9 mouse cellular contexts compared by ENCODE assay signal in the genomic region with DNA sequence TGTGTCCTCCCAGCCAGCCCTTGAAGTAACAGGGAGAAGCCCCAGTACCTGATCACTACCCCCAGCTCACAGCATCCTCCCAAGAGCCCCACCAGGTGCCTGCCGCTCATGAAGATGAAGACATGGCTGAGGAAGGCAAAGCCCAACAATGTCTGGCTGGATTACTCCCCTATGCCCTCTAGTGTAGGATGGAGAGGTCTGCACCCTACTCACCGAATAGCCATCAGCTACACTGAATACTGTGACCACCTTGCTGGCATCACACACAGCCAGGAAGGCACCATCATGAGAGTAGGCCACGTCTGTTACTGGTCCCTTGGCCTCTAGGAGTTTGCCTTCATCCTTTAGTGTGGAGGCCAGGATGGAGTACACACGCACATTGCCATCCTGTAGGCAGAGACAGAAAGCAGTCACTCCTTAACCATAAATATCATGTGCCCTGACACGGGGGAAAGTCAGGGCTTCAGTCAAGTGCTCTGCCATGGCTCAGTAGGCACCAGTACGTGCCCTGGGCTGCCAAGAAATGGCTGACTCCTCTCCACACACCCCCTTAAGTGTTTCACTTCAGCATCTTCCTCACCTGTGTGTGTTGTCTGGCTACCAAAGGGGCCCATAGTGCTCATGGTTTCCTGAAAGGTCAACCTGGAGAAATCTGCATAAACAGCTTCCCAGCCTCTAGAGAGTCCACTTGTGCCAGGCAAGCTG. TPM values are rescaled to one million over a fixed set of nuclear protein-coding genes. Genes with fewer than 3 reads are reported as not detected.
DNase-seq lines count a peak whose midpoint lies in the region; ATAC-seq and TF ChIP-seq lines count a peak whose summit lies in the region.
"Had no signal": no experiment of that assay in that cellular context is flagged by ENCODE, and none has a peak within 500 bp of the region (broad histone marks: within the 10 kb centered on the region; RNA-seq: fewer than 3 reads in every experiment).

No protein-coding gene starts in this region.

- no peak overlapping the region for H3K27ac ChIP-seq in layer of hippocampus, adult 2 months
- H3K27ac ChIP-seq in cortical plate, adult 2 months (ENCODE audit: insufficient read depth, low read length): no peak overlapping the region
- H3K27ac ChIP-seq in limb, embryonic 13.5 days: no peak overlapping the region
- H3K27ac ChIP-seq: midbrain, embryonic 12.5 days had no signal

- no peak overlapping the region for H3K9ac ChIP-seq in limb, embryonic 13.5 days
- H3K9ac ChIP-seq: midbrain, embryonic 12.5 days had no signal

- TF ChIP-seq POLR2A in cortical plate, adult 2 months (IDR thresholded peaks at IDR 0.05; ENCODE audit: extremely low read depth, insufficient read depth, low read length): no peak

- no peak overlapping the region for H3K4me2 ChIP-seq in limb, embryonic 13.5 days (replicated peaks)
- H3K4me2 ChIP-seq: midbrain, embryonic 12.5 days had no signal

- H3K9me3 ChIP-seq in limb, embryonic 13.5 days: no peaks in the 10 kb centered on the region
- H3K9me3 ChIP-seq: midbrain, embryonic 12.5 days had no signal

- 0 out of 2 replicates have a peak, but pooled peaks have one; percentile 49 for ATAC-seq in limb, embryonic 13.5 days (ENCODE audit: low FRiP score, low read depth)

- WGBS in limb, embryonic 13.5 days: 82% methylated on average over 6 of the region's 6 CpGs

- H3K4me1 ChIP-seq in cortical plate, adult 2 months (ENCODE audit: control insufficient read depth, insufficient read depth, low read length): 0 out of 2 replicates have a peak, but pooled peaks cover 1% of the 10 kb centered on the region
- no peaks in the 10 kb centered on the region for H3K4me1 ChIP-seq in limb, embryonic 13.5 days
- H3K4me1 ChIP-seq: midbrain, embryonic 12.5 days had no signal

- H3K27me3 ChIP-seq in limb, embryonic 13.5 days: no peaks in the 10 kb centered on the region
- H3K27me3 ChIP-seq: midbrain, embryonic 12.5 days had no signal

- no peak overlapping the region for H3K4me3 ChIP-seq in layer of hippocampus, adult 2 months
- H3K4me3 ChIP-seq in cortical plate, adult 2 months (ENCODE audit: insufficient read depth, low read length): no peak overlapping the region
- no peak overlapping the region for H3K4me3 ChIP-seq in limb, embryonic 13.5 days
- H3K4me3 ChIP-seq: midbrain, embryonic 12.5 days had no signal

- H3K36me3 ChIP-seq in limb, embryonic 13.5 days: peaks cover 98% of the 10 kb centered on the region

- peak; percentile 81 for TF ChIP-seq CTCF in layer of hippocampus, adult 2 months (conservative IDR thresholded peaks at IDR 0.05)
- TF ChIP-seq CTCF in cortical plate, adult 2 months (IDR thresholded peaks at IDR 0.05; ENCODE audit: extremely low read depth, insufficient read depth, low read length): peak; percentile 62

- DNase-seq in layer of hippocampus, adult 2 months (ENCODE audit: low spot score in 2 of 2): no peak
- no peak for DNase-seq in layer of hippocampus, postnatal 14 days (ENCODE audit: low spot score in 2 of 2)
- DNase-seq in retina, postnatal 1 day: peak; percentile 54
- no peak for DNase-seq in Muller cell, postnatal 12 days (ENCODE audit: inconsistent ontology term)
- no peak for DNase-seq in spleen, postnatal 14 days (ENCODE audit: low spot score in 2 of 2)
- no peak for DNase-seq in adrenal gland, adult 2 months

RNA-seq across cellular contexts. Expression of gene Slc2a9, which starts 26.9 kb away (rescaled TPM):
- 1 to 10 TPM; 3.2 to 4.2 TPM for total RNA-seq in layer of hippocampus, adult 2 months (2021)
- total RNA-seq in layer of hippocampus, postnatal 14 days (2021): 1 to 10 TPM; 2.8 to 2.9 TPM
- polyA plus RNA-seq in cortical plate, adult 2 months (2012; rRNA removed): 0.79 and 1.1 TPM in 2 replicates
- 0.28 and 0.32 TPM in 2 replicates for polyA plus RNA-seq in limb, embryonic 13.5 days (2015; fragmentation: Nextera tagmentation; extraction: Ambion mirVana)
- 1 to 10 TPM; 1.3 to 2.1 TPM for total RNA-seq in adrenal gland, adult 2 months (2021)
- polyA plus RNA-seq in adrenal gland, adult 2 months (2012; rRNA removed): 2.3 and 2.8 TPM in 2 replicates

RNA-seq across cellular contexts. Expression of gene Wdr1, which starts 33.1 kb away (rescaled TPM):
- total RNA-seq in layer of hippocampus, adult 2 months (2021): 100 to 1,000 TPM; 203 to 212 TPM
- total RNA-seq in layer of hippocampus, postnatal 14 days (2021): 100 to 1,000 TPM; 242 to 257 TPM
- 140 and 152 TPM in 2 replicates for polyA plus RNA-seq in cortical plate, adult 2 months (2012; rRNA removed)
- 203 and 206 TPM in 2 replicates for polyA plus RNA-seq in limb, embryonic 13.5 days (2015; fragmentation: Nextera tagmentation; extraction: Ambion mirVana)
- 100 to 1,000 TPM; 149 to 155 TPM for total RNA-seq in adrenal gland, adult 2 months (2021)
- polyA plus RNA-seq in adrenal gland, adult 2 months (2012; rRNA removed): 62.9 and 65.8 TPM in 2 replicates
